Mouse (Mus musculus): ENCODE measurements around the gene Dgkz.

Dgkz gene

DNA sequence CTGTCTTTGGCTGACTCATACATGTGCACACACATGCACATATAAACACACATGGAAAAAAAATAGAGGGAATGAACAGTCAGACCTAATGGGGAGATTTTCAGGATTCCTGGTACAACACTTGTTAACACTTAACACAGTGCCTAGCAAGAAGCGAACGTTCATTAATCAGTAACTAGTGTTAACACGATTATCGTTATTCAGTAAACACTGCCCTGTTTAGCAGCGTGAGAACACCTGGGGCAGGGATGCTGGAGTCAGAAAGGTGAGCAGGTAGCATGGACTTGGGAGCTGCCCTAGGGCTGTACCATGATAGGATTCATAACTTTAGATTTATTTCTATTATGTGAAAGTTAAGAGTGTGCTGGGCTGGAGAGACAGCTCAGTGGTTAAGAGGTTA, 20.3 kb upstream of the Dgkz start:
- DNase-seq (ENCODE audit: extremely low read depth, low read depth, low spot score), result no peak

DNA sequence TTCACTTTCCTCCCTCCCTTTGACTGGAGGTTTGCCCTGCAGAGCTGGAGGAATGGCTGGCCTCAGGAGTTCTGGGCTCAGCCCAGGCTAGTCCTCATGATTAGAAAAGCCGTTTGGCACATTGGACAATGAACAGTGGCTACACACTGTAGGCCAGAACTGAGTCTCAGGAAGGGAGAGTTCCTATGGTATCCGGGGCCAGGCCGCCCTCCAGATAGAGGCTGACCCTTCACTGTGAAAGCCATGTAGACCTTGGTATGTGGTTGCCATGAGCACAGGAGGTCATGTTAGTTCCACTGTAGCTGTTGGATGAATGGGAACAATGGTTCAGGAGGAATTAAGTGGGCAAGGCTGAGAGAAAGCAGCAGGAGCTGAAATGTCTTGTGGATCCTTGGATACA, 17.7 kb upstream of the Dgkz start:
- DNase-seq (ENCODE audit: extremely low read depth, low read depth, low spot score), result no peak

DNA sequence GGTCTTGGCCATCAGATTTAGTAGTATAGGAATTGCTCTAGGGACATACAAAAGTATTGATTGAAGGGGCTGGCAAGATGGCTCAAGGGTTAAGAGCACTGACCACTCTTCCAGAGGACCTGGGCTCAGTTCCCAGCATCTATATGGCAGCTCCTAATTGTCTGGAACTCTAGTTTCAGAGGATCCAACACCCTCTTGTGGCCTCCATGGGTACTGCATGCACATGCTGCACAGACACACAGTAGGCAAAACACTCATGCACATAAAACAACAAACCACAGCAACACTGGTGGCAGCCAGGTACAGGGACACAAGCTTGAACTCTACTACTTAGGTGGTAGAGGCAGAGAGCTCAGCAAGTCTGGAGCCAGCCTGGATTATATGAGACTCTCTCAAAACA, 14.1 kb upstream of the Dgkz start:
- no peak for DNase-seq (ENCODE audit: extremely low read depth, low read depth, low spot score)

DNA sequence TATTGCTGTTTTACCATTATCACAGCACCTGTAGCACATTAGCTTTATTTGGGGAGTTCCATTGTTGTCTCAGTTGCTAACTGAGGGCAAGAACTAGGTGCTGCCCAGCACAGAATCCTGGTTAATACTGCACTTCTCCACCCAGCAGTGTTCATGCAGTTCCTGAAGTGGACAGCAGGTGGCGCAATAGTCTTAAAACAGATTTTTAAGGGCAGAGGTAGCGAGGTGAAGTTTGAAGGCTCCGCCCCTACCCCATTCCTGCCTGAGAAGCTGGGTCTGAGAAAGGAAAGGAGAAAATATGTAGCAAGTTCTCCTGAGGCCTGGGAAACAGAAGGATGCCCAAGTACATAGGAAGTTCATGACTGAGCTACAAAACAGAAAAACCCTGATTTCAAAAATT, 11.9 kb upstream of the Dgkz start:
- DNase-seq (ENCODE audit: extremely low read depth, low read depth, low spot score), result no peak

DNA sequence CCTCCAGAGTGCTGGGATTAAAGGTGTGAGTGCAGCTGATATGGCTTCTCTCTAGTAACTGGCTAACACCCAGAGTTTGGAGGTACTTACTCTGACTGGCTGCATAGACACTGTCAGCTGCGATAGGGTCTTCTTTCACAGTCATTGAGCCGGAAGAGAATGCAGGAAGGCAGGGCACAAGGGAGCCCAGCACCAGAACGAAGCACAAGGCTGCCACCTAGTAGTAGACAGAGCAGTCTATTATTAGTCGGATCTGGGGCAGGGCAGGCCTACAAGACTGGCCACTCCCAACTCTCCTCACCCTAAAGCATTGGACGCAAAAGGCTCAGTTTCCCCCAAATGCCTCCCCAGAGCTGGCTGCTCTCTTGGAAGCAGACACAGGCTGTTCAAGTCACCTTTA, 10.4 kb upstream of the Dgkz start:
- no peak for DNase-seq (ENCODE audit: extremely low read depth, low read depth, low spot score)

DNA sequence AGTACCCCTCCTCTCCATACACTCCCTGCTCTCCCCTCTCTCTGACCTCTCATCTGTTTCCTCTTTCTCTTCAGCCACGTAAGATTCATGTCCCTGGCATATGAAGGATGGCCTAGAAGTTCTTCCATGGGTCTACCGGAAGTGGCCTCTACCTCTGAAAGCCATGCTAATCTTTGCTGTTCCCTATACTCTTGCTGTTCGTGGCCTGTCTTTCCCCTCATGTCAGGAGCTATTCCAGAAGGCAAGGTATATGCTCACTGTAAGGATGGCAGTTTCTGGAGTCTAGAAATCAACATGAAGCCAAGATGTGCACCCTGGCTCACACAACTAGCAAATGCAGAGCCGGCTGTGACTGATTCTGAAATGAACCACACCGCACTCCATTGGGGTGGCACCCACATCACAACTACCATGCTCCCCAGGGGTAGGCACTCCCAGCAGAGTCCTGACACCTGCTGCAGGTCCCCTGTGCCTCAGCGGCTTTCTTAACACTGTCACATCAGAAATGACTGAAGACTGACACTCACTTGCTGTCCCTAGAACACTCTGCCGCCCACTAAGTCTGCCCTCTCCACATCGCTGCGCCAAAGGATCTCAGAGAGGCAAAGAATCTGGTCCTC, 9.4 kb upstream of the Dgkz start:
- no peak for DNase-seq (ENCODE audit: extremely low read depth, low read depth, low spot score)

DNA sequence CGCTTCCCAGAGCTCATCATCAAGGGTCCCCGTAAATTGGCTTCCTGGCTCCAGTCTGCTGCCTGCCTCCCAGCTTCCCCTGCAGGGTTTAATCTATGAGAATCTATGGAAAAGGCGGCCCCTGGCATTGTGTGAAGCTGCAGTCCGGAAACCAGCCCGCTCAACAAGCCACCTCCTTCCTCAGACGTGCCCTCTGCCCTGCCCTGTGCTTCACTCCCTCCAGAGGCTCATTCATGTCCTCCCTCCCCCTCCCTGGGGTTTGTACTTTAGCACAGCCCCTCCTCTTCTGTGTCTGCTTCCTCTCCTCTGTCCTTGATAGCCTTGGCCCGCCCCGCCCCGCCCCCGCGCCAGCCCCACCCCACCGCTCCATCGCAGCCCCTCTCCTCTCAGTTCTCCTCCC, 8.8 kb upstream of the Dgkz start:
- DNase-seq (ENCODE audit: extremely low read depth, low read depth, low spot score), result no peak

DNA sequence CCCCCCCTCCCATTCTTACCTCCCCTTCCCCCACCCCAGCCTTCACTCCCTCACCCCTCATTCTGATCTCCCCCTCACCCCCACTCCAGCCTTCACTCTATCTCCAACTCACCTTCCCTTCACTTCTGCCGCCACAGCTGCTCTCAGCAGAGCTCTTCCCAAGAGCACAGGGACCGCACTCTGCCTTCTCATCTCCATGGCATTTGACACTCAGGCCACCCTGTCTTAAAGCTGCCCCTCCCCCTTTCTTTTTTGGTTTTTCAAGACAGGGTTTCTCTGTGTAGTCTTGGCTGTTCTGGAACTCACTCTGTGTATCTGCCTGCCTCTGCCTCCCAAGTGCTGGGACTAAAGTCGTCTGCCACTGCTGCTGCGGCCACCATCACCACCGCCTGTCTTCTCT, 5.2 kb upstream of the Dgkz start:
- no peak for DNase-seq (ENCODE audit: extremely low read depth, low read depth, low spot score)

DNA sequence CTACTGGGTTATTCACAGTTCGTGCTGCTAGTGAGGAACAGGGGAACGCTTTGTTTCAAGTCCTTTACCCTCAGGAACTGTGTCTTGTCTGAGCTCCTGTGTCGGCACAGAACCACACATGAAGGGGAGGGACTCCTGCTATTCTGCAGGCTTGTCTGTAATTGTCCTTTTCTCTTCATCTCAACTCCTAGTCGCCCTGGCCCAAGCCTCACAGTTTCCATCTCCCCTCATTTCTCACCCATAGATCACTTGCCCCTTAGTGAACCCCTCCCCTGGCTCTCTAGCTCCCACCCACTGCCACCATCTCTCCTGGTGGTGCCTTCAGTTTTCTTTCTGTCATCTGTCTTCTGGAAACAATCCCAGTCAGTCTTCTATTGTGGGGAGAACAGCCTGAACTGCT, 4.6 kb upstream of the Dgkz start:
- DNase-seq (ENCODE audit: extremely low read depth, low read depth, low spot score), result no peak

DNA sequence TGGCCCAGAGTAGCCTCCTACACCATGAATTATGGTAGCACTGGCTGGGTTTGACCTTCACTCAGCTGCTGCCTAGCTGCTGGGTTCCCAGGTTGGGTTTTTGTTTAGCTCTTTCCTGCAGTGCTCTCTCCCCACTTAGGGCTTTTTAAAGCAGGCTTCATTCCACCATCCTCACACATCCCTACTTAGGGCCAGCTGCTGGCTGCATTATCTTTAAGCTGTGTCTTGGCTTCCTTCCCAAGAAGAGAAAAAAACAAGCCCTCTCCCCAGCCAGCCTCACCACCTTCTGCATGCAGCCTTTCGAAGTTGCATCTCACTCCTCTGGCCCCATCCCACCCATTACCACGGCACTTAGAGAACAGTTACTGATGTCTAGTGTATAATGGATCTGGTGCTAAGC, 2.9 kb upstream of the Dgkz start:
- DNase-seq (ENCODE audit: extremely low read depth, low read depth, low spot score), result no peak

DNA sequence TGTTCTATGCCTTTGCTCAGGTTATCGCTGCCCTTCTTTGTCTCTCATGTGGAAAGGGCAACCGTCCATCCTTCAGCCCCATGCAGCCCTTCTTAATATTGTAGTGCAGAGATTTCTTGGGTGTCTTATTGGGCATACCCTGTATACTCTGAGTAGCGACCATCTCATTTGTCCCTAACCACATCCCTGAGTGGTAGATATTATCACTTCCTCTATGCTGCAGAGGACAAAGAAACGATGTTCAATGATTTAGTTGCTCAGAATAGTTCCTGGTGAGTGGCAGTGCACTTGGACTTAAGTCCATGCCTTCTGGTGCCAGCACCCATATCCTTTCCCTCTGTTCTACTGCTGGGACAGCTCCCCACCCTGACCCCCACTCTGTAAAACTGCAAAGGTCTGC, 2.3 kb upstream of the Dgkz start:
- DNase-seq (ENCODE audit: extremely low read depth, low read depth, low spot score), result no peak

DNA sequence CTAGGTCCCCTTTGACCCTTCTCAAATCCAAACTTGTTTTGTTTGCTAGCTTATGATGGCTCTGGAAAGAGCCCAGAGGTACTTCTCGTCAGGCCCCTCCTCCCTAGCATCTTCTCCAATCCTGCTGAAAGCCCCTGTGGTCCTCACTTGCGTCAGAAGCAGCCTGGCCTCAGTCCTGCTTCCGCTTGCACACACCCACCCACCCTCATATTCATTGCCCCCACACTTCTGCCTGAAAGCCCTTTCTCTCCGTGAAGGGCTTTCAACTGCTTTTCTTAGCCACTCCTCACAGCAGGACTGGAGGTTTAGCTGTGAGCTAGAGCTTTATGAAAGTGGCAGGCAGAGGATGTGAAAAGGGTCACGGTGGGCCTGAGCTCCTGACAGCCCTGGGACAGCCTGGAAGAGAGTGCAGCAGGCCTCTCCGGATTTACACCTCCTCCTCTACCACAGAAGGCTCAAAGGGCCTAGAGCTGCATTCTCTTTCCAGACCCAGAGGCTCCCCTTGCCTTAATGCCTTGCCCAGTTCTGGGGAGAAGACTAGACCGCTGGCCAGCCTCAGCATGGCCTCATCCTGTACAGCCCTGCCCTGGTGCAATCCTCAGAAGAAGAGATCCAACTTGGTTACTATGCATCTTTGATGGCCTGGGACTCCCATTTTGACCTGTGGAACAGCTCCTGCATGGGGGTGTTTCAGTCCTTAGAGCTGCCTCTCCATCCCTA, 2.1 kb downstream of the Dgkz start:
- no peak for DNase-seq (ENCODE audit: extremely low read depth, low read depth, low spot score)

DNA sequence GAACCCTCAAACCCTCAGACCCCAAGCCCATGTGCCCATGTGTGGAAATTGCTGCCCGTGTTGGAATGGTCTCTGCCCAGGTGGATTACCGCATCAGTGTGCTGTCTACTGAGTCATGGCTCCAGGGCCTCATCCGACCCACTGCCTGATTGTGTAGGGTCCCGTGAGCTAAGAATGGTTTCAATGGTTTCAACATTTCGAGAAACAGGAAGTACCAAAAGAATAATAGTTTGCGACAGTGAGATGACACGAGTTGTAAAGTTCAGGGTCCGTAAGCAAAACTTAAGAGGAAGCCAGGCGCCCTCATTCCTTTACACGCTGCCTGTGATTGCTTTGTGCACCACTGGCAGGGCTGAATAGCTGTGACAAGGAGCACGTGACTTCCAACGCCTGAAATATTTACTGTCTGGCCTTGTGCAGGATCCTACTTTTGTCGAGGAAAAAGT, 3.5 kb downstream of the Dgkz start:
- DNase-seq (ENCODE audit: extremely low read depth, low read depth, low spot score), result no peak

DNA sequence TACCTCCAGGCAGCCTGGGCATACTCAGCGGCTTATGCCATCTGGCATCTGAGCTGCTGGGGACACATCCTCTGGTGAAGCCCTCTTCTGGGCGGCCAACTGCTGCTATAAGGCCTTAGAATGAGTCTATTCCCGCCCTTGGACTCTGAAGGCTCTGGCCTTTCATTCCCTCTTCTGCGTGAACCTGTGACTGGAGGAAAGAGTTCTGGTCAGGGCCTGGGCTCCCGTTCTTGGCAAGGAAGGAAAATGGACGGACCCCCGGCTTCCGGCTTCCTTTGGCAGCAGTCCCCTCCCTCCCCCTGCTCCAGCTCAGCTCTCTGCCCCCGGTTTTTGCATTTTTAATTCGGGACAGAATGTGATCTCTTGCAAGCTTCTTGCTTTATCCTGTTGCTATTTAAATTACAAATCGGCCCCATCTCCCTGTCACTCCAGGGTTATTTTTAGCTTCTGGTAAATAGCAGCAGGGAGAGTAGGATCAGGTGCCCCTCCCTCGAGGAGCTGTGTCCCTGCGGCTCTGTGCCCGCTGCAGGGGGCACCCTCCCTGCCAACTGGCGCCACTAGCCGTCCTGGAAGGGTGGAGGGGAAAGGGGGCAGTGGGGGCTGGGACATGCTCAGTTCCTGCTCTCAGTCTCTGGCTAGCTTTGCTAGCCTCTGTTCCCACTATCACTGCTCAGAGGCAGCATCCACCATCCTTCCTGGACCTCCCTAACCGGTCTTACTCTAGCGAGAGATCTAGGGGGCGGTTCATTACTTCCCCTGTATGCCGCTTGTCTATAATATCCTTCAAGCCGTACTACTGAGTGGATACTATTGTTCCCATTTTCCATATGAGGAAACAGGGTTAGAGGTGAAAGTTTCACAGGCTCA, 4.2 kb downstream of the Dgkz start:
- DNase-seq (ENCODE audit: extremely low read depth, low read depth, low spot score), result no peak

DNA sequence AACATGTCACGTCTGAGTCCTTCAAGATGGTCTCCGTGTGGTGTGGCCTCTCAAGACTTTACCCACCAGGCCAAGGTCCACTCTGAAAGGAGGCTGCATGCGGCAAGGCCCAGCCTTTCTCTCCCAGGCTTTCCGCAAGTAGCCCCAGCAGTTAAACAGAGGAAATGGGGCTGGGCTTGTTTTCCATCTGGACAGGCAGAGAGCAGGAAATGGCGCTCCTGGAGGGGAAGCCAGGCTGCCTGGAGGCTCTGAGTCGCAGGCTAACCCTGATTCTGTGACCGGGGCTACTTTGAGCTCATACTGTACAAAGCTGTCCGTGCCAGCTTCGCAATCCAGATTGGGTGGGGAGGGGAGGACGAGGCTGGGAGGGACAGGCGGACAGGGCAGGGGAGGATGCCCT, 7.7 kb downstream of the Dgkz start:
- no peak for DNase-seq (ENCODE audit: extremely low read depth, low read depth, low spot score)

DNA sequence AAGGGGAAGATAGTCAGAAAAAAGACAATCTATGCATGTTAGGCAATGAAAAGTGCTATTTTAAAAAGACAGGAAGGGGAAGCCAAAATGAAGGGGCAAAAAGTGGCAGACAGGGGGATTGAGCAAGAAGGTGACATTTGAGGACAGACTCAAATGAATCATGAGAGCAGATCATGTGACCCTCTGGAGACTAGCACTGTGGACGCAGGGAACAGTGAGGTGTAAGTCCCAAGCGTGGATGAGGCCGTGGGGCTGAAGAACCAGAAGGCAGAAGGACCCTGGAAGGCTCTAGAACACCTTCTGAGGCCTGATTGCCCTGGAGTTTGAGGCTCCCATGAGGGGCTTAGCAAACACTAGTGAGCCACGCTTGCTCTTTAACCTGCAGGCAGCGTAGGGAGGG, 9.3 kb downstream of the Dgkz start:
- DNase-seq (ENCODE audit: extremely low read depth, low read depth, low spot score), result no peak

DNA sequence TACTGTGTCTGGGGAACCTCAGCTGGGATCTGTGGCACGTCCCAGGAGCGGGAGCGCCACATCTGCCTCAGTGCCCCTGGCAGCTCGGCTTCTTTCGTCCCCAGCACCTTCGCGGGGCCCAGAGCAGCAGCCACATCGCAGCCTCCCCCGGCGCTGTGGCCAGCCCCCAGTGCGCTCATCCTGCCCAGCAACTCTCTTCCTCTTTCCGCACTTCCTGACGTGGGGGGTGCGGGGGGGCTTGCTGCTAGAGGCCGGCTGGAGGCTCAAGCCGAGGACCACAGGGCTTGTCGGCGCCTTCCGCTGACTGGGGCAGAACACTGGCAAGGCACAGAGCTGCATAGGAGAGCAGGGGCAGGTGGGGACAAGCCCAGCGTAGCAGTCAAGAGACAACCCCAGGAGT, 10.2 kb downstream of the Dgkz start:
- no peak for DNase-seq (ENCODE audit: extremely low read depth, low read depth, low spot score)

DNA sequence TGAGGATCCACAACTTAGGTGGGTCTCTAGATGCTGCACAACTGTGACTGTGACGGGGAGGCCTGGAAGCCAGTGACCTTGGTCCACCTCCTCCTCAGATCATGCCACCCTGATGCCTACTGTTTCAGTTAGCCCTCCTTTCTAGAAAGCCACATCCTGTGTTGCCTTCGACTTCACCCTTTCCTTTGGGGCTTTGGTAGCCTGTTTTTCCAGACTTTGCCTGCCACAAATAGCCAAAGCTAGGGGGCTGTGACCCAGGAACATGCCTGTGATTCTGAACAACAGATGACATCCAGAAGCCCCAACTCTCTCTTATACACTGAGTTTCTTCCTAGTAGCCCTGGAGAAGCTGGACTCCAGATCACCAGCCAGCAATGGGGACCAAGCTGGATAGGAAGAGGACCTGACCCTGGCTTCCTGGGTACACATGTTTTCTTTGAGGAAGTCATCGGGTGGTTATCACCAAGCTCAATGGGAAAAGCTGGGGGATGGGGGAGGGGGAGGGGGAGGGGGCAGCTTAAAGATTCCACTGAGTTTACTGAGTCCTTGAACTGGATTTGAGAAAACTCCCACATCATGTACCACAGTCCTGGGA, 11.0 kb downstream of the Dgkz start:
- no peak for DNase-seq (ENCODE audit: extremely low read depth, low read depth, low spot score)

DNA sequence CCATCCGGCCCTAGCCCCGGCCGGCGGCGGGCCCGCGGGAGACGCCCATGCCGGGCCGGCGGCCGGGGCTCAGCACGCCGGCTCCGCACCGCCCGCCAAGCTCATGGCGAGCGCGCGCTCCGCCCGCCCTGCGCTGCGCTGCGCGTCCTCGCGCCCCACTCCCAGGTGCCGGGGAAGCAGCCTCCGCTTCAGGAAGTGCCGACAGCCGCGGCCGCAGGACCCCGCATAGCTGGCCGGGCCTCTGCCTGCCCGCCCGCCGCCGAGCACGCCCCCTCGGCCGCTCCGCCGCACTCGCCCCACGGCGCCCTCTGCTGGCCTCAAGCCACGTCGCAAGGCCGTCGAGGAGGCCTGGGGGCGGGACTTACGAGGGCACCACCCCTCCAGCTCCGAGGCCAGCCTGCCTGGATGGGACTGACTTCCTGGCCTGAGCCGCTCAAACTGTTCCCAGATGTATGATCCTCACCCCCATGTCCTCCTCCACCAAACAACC, 12.2 kb downstream of the Dgkz start:
- no peak for DNase-seq (ENCODE audit: extremely low read depth, low read depth, low spot score)

DNA sequence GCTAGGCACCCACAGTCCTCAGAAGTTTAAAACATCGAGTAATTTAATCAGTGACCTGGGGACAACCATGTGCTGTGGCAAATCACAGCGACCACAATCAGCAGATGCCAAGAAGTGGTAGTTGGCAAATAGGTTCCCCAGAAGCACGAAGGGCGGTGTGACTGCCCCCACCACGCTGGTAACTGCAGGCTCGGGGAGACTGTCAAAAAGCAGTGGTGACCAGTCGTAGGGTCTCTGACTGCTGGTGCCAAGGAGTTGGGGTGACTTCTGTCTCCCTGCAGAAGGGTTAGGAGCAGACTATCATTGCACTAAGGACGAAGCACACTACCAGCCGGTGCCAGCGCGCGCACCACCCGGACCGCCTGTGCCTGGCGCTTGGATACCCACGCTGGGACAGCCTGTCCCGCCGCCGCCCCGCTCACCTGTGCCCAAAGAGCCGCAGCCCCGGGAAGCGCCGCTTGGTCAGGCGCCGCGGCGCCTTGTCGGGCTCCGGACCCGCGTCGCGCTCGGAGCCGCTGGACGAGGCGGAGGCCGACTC, 12.7 kb downstream of the Dgkz start:
- DNase-seq (ENCODE audit: extremely low read depth, low read depth, low spot score), result no peak

Measured in fat pad, adult 2 months (tissue).